Mouse (Mus musculus) gastrocnemius, postnatal 4 days (tissue): ENCODE measurements around the gene Ptrhd1. TPM values are rescaled to one million over a fixed set of nuclear protein-coding genes. Genes with fewer than 3 reads are reported as not detected.

Source experiments
- DNase-seq, 2 experiments: peaks; one replicate each; pipeline ENCODE4 v3.0.0; 2021 to 2022; ENCODE audit warnings: low spot score in 2 of 2, mixed read lengths in 2 of 2
- long read RNA-seq, 2 experiments: library from polyadenylated mRNA; stranded (forward); transcript quantifications; one replicate each; pipeline ENCODE4 v2.0.0; 2021
- total RNA-seq, 2 experiments: library from RNA; stranded (reverse); gene quantifications; 2 replicates each; pipeline ENCODE4 v1.2.3; 2021

Ptrhd1 gene
- total RNA-seq: 1 to 10 TPM; 4.8 to 5.0 TPM
- long read RNA-seq, experiment 1, transcript Ptrhd1-201 (2 exons, 3,840 nt): major isoform, 14 of 15 reads
- long read RNA-seq, experiment 1, partial matches to known transcripts: 0 of 15 reads
- long read RNA-seq, experiment 1, other reads (novel, unspliced or antisense): 1 of 15 reads
- long read RNA-seq, experiment 2, transcript Ptrhd1-201 (2 exons, 3,840 nt): major isoform, 8 of 9 reads
- long read RNA-seq, experiment 2, partial matches to known transcripts: 0 of 9 reads
- long read RNA-seq, experiment 2, other reads (novel, unspliced or antisense): 1 of 9 reads

GRCm38 (mm10) chr12:4233572-4234508, at the start of gene Ptrhd1, which contains the start of gene Cenpo:
TSS of gene Ptrhd1 (plus strand) at chr12:4234027.
TSS of gene Cenpo (minus strand) at chr12:4234294.
- peak; percentile 82 to 93 for DNase-seq

GRCm38 (mm10) chr12:4184648-4185047, 49.2 kb upstream of the Ptrhd1 start:
- no peak for DNase-seq

GRCm38 (mm10) chr12:4188171-4189059, 45.4 kb upstream of the Ptrhd1 start:
- peak; percentile 41 to 66 for DNase-seq

- DNase-seq: no peak
Observed at GRCm38 (mm10) chr12:4189060-4189447, 44.8 kb upstream of the Ptrhd1 start.

- no peak for DNase-seq
Observed at GRCm38 (mm10) chr12:4192514-4192913, 41.3 kb upstream of the Ptrhd1 start.

- DNase-seq: no peak
Observed at GRCm38 (mm10) chr12:4193025-4193740, 40.6 kb upstream of the Ptrhd1 start.

- no peak for DNase-seq
Observed at GRCm38 (mm10) chr12:4194643-4195042, 39.2 kb upstream of the Ptrhd1 start.

GRCm38 (mm10) chr12:4198702-4199101, 35.1 kb upstream of the Ptrhd1 start:
- DNase-seq: no peak

- DNase-seq: no peak
Observed at GRCm38 (mm10) chr12:4199271-4199670, 34.6 kb upstream of the Ptrhd1 start.

- DNase-seq: peak in 1 of 2 experiments; percentile 60
Observed at GRCm38 (mm10) chr12:4201454-4202200, 32.2 kb upstream of the Ptrhd1 start.

- DNase-seq: no peak
Observed at GRCm38 (mm10) chr12:4202206-4202605, 31.6 kb upstream of the Ptrhd1 start.

- DNase-seq: no peak
Observed at GRCm38 (mm10) chr12:4206106-4206505, 27.7 kb upstream of the Ptrhd1 start.

GRCm38 (mm10) chr12:4208405-4209133, 25.3 kb upstream of the Ptrhd1 start:
- peak in 1 of 2 experiments; percentile 50 for DNase-seq

- DNase-seq: no peak
Observed at GRCm38 (mm10) chr12:4209196-4209595, 24.6 kb upstream of the Ptrhd1 start.

- no peak for DNase-seq
Observed at GRCm38 (mm10) chr12:4211174-4211573, 22.7 kb upstream of the Ptrhd1 start.

GRCm38 (mm10) chr12:4212908-4213307, 20.9 kb upstream of the Ptrhd1 start:
- no peak for DNase-seq

GRCm38 (mm10) chr12:4230156-4230555, 3.7 kb upstream of the Ptrhd1 start:
- DNase-seq: no peak

- no peak for DNase-seq
Observed at GRCm38 (mm10) chr12:4232777-4233176, 1.1 kb upstream of the Ptrhd1 start.

GRCm38 (mm10) chr12:4237481-4237880, 3.7 kb downstream of the Ptrhd1 start:
- no peak for DNase-seq
